Mouse (Mus musculus): ENCODE data around the gene Ndufaf3. TPM values are rescaled to one million over a fixed set of nuclear protein-coding genes. Genes with fewer than 3 reads are reported as not detected.

The Ndufaf3 gene
- polyA plus RNA-seq, 1 experiment, result 91.2 TPM

GRCm38 (mm10) chr9:108577934-108578544 is 10.8 kb upstream of the Ndufaf3 start:
- Histone ChIP-seq H3K27ac (replicated peaks; ENCODE audit: low read depth, low read length) (peak overlapping the region; percentile 44; the same call in 1 of the 2 replicates), H3K4me3 (ENCODE audit: insufficient read depth, low read depth, low read length) (peak overlapping the region; percentile 74), H3K4me1 (ENCODE audit: control insufficient read depth, insufficient read depth, insufficient read length, low read length) (peaks cover 8% of the 10 kb centered on the region)

- no peak overlapping the region for H3K4me3 ChIP-seq (ENCODE audit: insufficient read depth, low read depth, low read length)
- H3K4me1 ChIP-seq (ENCODE audit: control insufficient read depth, insufficient read depth, insufficient read length, low read length), result peaks cover 8% of the 10 kb centered on the region
- no peak overlapping the region for H3K27ac ChIP-seq (replicated peaks; ENCODE audit: low read depth, low read length)
Measured at GRCm38 (mm10) chr9:108577025-108577424, 9.8 kb upstream of the Ndufaf3 start.

GRCm38 (mm10) chr9:108575321-108576297 is 8.4 kb upstream of the Ndufaf3 start:
- Histone ChIP-seq H3K4me3 (ENCODE audit: insufficient read depth, low read depth, low read length) (no peak overlapping the region), H3K27ac (replicated peaks; ENCODE audit: low read depth, low read length) (no peak overlapping the region), H3K4me1 (ENCODE audit: control insufficient read depth, insufficient read depth, insufficient read length, low read length) (peaks cover 8% of the 10 kb centered on the region)

GRCm38 (mm10) chr9:108574921-108575320 is 7.7 kb upstream of the Ndufaf3 start:
- H3K4me1 ChIP-seq (ENCODE audit: control insufficient read depth, insufficient read depth, insufficient read length, low read length), result peaks cover 8% of the 10 kb centered on the region
- no peak overlapping the region for H3K4me3 ChIP-seq (ENCODE audit: insufficient read depth, low read depth, low read length)
- no peak overlapping the region for H3K27ac ChIP-seq (replicated peaks; ENCODE audit: low read depth, low read length)

- Histone ChIP-seq H3K4me3 (ENCODE audit: insufficient read depth, low read depth, low read length) (no peak overlapping the region), H3K27ac (replicated peaks; ENCODE audit: low read depth, low read length) (no peak overlapping the region), H3K4me1 (ENCODE audit: control insufficient read depth, insufficient read depth, insufficient read length, low read length) (peaks cover 8% of the 10 kb centered on the region; the same call in 1 of the 2 replicates)
Measured at GRCm38 (mm10) chr9:108573774-108574690, 6.8 kb upstream of the Ndufaf3 start.

GRCm38 (mm10) chr9:108572321-108572720 is 5.1 kb upstream of the Ndufaf3 start:
- Histone ChIP-seq H3K27ac (replicated peaks; ENCODE audit: low read depth, low read length) (no peak overlapping the region), H3K4me1 (ENCODE audit: control insufficient read depth, insufficient read depth, insufficient read length, low read length) (peaks cover 13% of the 10 kb centered on the region), H3K4me3 (ENCODE audit: insufficient read depth, low read depth, low read length) (no peak overlapping the region)

- H3K4me1 ChIP-seq (ENCODE audit: control insufficient read depth, insufficient read depth, insufficient read length, low read length), result peaks cover 13% of the 10 kb centered on the region
- H3K27ac ChIP-seq (replicated peaks; ENCODE audit: low read depth, low read length), result no peak overlapping the region
- no peak overlapping the region for H3K4me3 ChIP-seq (ENCODE audit: insufficient read depth, low read depth, low read length)
Measured at GRCm38 (mm10) chr9:108571401-108571973, 4.3 kb upstream of the Ndufaf3 start.

GRCm38 (mm10) chr9:108570207-108570896 is 3.1 kb upstream of the Ndufaf3 start:
- peaks cover 13% of the 10 kb centered on the region for H3K4me1 ChIP-seq (ENCODE audit: control insufficient read depth, insufficient read depth, insufficient read length, low read length)
- peak overlapping the region; percentile 72 for H3K4me3 ChIP-seq (ENCODE audit: insufficient read depth, low read depth, low read length)
- no peak overlapping the region for H3K27ac ChIP-seq (replicated peaks; ENCODE audit: low read depth, low read length)

- peak within 1 kb of the TSS; percentile 79 for H3K4me3 ChIP-seq (ENCODE audit: insufficient read depth, low read depth, low read length)
- peak within 1 kb of the TSS; percentile 71; the same call in 1 of the 2 replicates for H3K27ac ChIP-seq (replicated peaks; ENCODE audit: low read depth, low read length)
- H3K4me1 ChIP-seq (ENCODE audit: control insufficient read depth, insufficient read depth, insufficient read length, low read length), result peaks cover 13% of the 10 kb centered on the region
Measured at GRCm38 (mm10) chr9:108569381-108570206, 2.4 kb upstream of the Ndufaf3 start, which contains the start of gene Dalrd3. Dalrd3 (plus strand) TSS chr9:108569886.

GRCm38 (mm10) chr9:108568511-108568921 is 1.3 kb upstream of the Ndufaf3 start:
- H3K4me3 ChIP-seq (ENCODE audit: insufficient read depth, low read depth, low read length), result peak overlapping the region; percentile 79
- H3K4me1 ChIP-seq (ENCODE audit: control insufficient read depth, insufficient read depth, insufficient read length, low read length), result peaks cover 13% of the 10 kb centered on the region
- H3K27ac ChIP-seq (replicated peaks; ENCODE audit: low read depth, low read length), result peak overlapping the region; percentile 71

GRCm38 (mm10) chr9:108567931-108568419 is 741 bp upstream of the Ndufaf3 start:
- Histone ChIP-seq H3K4me1 (ENCODE audit: control insufficient read depth, insufficient read depth, insufficient read length, low read length) (peaks cover 13% of the 10 kb centered on the region), H3K4me3 (ENCODE audit: insufficient read depth, low read depth, low read length) (peak overlapping the region; percentile 79)

GRCm38 (mm10) chr9:108565881-108566814 is 1.1 kb downstream of the Ndufaf3 start:
- Histone ChIP-seq H3K4me3 (ENCODE audit: insufficient read depth, low read depth, low read length) (peak overlapping the region; percentile 79), H3K4me1 (ENCODE audit: control insufficient read depth, insufficient read depth, insufficient read length, low read length) (peaks cover 13% of the 10 kb centered on the region), H3K27ac (replicated peaks; ENCODE audit: low read depth, low read length) (peak overlapping the region; percentile 78)

More at GRCm38 (mm10) chr9:108567931-108568419, 741 bp upstream of the Ndufaf3 start:
- H3K27ac ChIP-seq (replicated peaks; ENCODE audit: low read depth, low read length), result peak overlapping the region; percentile 71
